10 mouse cellular contexts compared by ENCODE assay signal in the genomic region with DNA sequence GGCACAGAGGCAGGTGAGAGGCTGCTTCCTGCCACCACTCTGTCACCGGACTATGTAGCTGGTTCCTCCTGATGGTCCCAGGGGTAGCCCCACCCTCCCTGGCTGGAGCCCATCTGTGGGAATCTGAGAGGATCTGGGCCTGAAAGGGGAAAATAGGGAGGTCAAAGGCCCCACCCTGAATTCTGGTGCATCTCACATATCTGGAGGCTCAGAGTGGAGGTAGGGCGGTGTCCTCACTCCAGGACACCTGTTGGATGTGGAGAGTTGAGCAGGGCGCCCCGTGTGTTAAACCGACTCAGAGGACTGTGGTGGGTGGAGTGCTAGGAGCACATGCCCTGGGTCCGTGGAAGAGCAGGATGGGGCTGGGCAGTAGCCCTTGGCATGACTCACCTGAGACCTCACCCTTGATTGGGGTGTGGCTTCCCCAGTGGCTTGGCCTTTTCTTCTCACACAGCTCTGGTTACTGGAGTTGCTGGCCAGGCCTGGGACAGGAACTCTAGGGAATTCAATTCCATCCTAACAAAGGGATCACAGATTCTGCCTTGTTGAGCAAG. TPM values are rescaled to one million over a fixed set of nuclear protein-coding genes. Genes with fewer than 3 reads are reported as not detected.
DNase-seq lines count a peak whose midpoint lies in the region; ATAC-seq and TF ChIP-seq lines count a peak whose summit lies in the region.
"Had no signal": no experiment of that assay in that cellular context is flagged by ENCODE, and none has a peak within 500 bp of the region (broad histone marks: within the 10 kb centered on the region; RNA-seq: fewer than 3 reads in every experiment).

A gene (minus strand): TSS at position 256 of the 554 bp plus-strand sequence.

- no peak within 1 kb of the TSS for H3K4me2 ChIP-seq in hindbrain, embryonic 11.5 days (replicated peaks; ENCODE audit: low read depth, low read length)
- H3K4me2 ChIP-seq in midbrain, embryonic 16.5 days (ENCODE audit: low read length) = no peak within 1 kb of the TSS

- H3K27me3 ChIP-seq in hindbrain, embryonic 11.5 days (ENCODE audit: control insufficient read depth, insufficient read depth, low read length) = peaks cover 10% of the 10 kb centered on the region
- peaks cover 18% of the 10 kb centered on the region for H3K27me3 ChIP-seq in midbrain, embryonic 16.5 days (ENCODE audit: control insufficient read depth, insufficient read depth, low read depth, low read length)

- no peak within 1 kb of the TSS for H3K4me3 ChIP-seq in layer of hippocampus, adult 2 months
- no peak within 1 kb of the TSS for H3K4me3 ChIP-seq in cortical plate, adult 2 months (ENCODE audit: insufficient read depth, low read length)
- H3K4me3 ChIP-seq in hindbrain, embryonic 11.5 days (ENCODE audit: low read depth, low read length) = no peak within 1 kb of the TSS
- H3K4me3 ChIP-seq in midbrain, embryonic 16.5 days (ENCODE audit: low read depth, low read length) = no peak within 1 kb of the TSS

- no peaks in the 10 kb centered on the region for H3K9me3 ChIP-seq in hindbrain, embryonic 11.5 days (ENCODE audit: control insufficient read depth, low read length)
- no peaks in the 10 kb centered on the region for H3K9me3 ChIP-seq in midbrain, embryonic 16.5 days (replicated peaks; ENCODE audit: control insufficient read depth, low read length, poor library complexity, severe bottlenecking)

- DNase-seq in layer of hippocampus, postnatal 14 days (ENCODE audit: low spot score in 2 of 2) = no peak
- DNase-seq in layer of hippocampus, adult 2 months (ENCODE audit: low spot score in 2 of 2) = no peak
- DNase-seq in hindbrain, embryonic 11.5 days (ENCODE audit: low spot score) = no peak
- no peak for DNase-seq in cerebellum, adult 11 months
- DNase-seq in gastrocnemius, postnatal 10 days = no peak
- DNase-seq: kidney, adult 8-10 months; thymus, postnatal 36 days had no signal

- TF ChIP-seq POLR2A in cortical plate, adult 2 months (IDR thresholded peaks at IDR 0.05; ENCODE audit: extremely low read depth, insufficient read depth, low read length) = no peak

- no peaks in the 10 kb centered on the region for H3K4me1 ChIP-seq in cortical plate, adult 2 months (ENCODE audit: control insufficient read depth, insufficient read depth, low read length)
- no peaks in the 10 kb centered on the region for H3K4me1 ChIP-seq in hindbrain, embryonic 11.5 days (replicated peaks; ENCODE audit: control insufficient read depth, insufficient read depth, low read length)
- H3K4me1 ChIP-seq in midbrain, embryonic 16.5 days (ENCODE audit: control insufficient read depth, insufficient read depth, low read length) = no peaks in the 10 kb centered on the region

- H3K36me3 ChIP-seq in hindbrain, embryonic 11.5 days (ENCODE audit: control insufficient read depth, insufficient read depth, low read length) = no peaks in the 10 kb centered on the region
- H3K36me3 ChIP-seq in midbrain, embryonic 16.5 days (ENCODE audit: control insufficient read depth, insufficient read depth, low read length) = no peaks in the 10 kb centered on the region

- TF ChIP-seq CTCF in layer of hippocampus, adult 2 months (conservative IDR thresholded peaks at IDR 0.05) = no peak
- no peak for TF ChIP-seq CTCF in cortical plate, adult 2 months (IDR thresholded peaks at IDR 0.05; ENCODE audit: extremely low read depth, insufficient read depth, low read length)

- ATAC-seq in hindbrain, embryonic 11.5 days (ENCODE audit: low FRiP score) = no peak
- no peak for ATAC-seq in midbrain, embryonic 16.5 days

- H3K27ac ChIP-seq in layer of hippocampus, adult 2 months = no peak within 1 kb of the TSS
- H3K27ac ChIP-seq in cortical plate, adult 2 months (ENCODE audit: insufficient read depth, low read length) = no peak within 1 kb of the TSS
- H3K27ac ChIP-seq in hindbrain, embryonic 11.5 days (ENCODE audit: low read depth, low read length) = no peak within 1 kb of the TSS
- no peak within 1 kb of the TSS for H3K27ac ChIP-seq in midbrain, embryonic 16.5 days (ENCODE audit: low read length)

- H3K9ac ChIP-seq in hindbrain, embryonic 11.5 days (ENCODE audit: low read depth, low read length) = no peak within 1 kb of the TSS
- H3K9ac ChIP-seq in midbrain, embryonic 16.5 days (ENCODE audit: low read depth, low read length) = no peak within 1 kb of the TSS

- WGBS in hindbrain, embryonic 11.5 days = 69% methylated on average over 6 of the region's 6 CpGs
- WGBS in midbrain, embryonic 16.5 days = 83% methylated on average over 6 of the region's 6 CpGs

RNA-seq across cellular contexts. Expression of the gene that starts here (rescaled TPM):
- 10 to 100 TPM; 12.2 to 12.4 TPM for total RNA-seq in layer of hippocampus, postnatal 14 days (2021)
- total RNA-seq in layer of hippocampus, adult 2 months (2021) = 10 to 100 TPM in 1 of 2 experiments, 1 to 10 TPM in 1; 9.7 to 10.6 TPM
- polyA plus RNA-seq in cortical plate, adult 2 months (2012; rRNA removed) = 17.0 and 17.9 TPM in 2 replicates
- polyA plus RNA-seq in hindbrain, embryonic 11.5 days (2014; fragmentation: Nextera tagmentation; extraction: Ambion mirVana) = 8.5 and 11.0 TPM in 2 replicates
- 12.2 and 13.4 TPM in 2 replicates for polyA plus RNA-seq in midbrain, embryonic 16.5 days (2015; fragmentation: Nextera tagmentation; extraction: Ambion mirVana)
- total RNA-seq in gastrocnemius, postnatal 10 days (2021) = 1 to 10 TPM; 6.6 to 7.9 TPM
- total RNA-seq: monocyte, adult 5-6 weeks had no signal
